Mouse (Mus musculus) cortical plate, adult 2 months (tissue): Measurements from ENCODE around the gene Trip12.

ENCODE experiments used
- CTCF ChIP-seq: fragments of 200-500 bp; IDR thresholded peaks from 2 replicates; pipeline ENCODE4 v1.5.1; 2011; ENCODE audit warnings: mild to moderate bottlenecking, control low read depth, low read length; ENCODE audit not compliant: insufficient read depth; ENCODE audit errors: extremely low read depth
- POLR2A ChIP-seq: fragments of 200-500 bp; IDR thresholded peaks from 2 replicates; pipeline ENCODE4 v1.6.1; 2011; ENCODE audit warnings: mild to moderate bottlenecking, low read length, control low read depth; ENCODE audit not compliant: insufficient read depth; ENCODE audit errors: extremely low read depth

- no peak for TF ChIP-seq CTCF
- no peak for TF ChIP-seq POLR2A
Measured at GRCm38 (mm10) chr1:84721942-84722341, 118.4 kb downstream of the Trip12 start.
